Mouse (Mus musculus) lung, embryonic 14.5 days (tissue): ENCODE results near the gene Gjb3. TPM values are rescaled to one million over a fixed set of nuclear protein-coding genes. Genes with fewer than 3 reads are reported as not detected.

Source experiments
- ATAC-seq: fragments of 200-750 bp; cut with Nextera tagmentation; 2 replicates; pipeline ENCODE4 v1.8.0; 2017; ENCODE audit warnings: mild to moderate bottlenecking, moderate TSS enrichment, moderate library complexity; ENCODE audit not compliant: insufficient read depth
- DNase-seq: peaks from one replicate; pipeline ENCODE4 v3.0.0-alpha.2; 2015
- H3K27ac ChIP-seq: fragments of 300-500 bp; sonication (generic); 2 replicates; pipeline ENCODE4 v1.5.1; 2014; ENCODE audit warnings: low read depth, mild to moderate bottlenecking, moderate library complexity
- H3K27me3 ChIP-seq: fragments of 300-500 bp; sonication (generic); 2 replicates; pipeline ENCODE4 v1.6.1; 2014; ENCODE audit warnings: low read length, control low read depth; ENCODE audit not compliant: insufficient read depth
- H3K36me3 ChIP-seq: fragments of 300-500 bp; sonication (generic); 2 replicates; pipeline ENCODE4 v1.6.1; 2014; ENCODE audit warnings: control low read depth; ENCODE audit not compliant: insufficient read depth
- H3K4me1 ChIP-seq: fragments of 300-500 bp; sonication (generic); 2 replicates; pipeline ENCODE4 v1.6.1; 2014; ENCODE audit warnings: antibody characterized with exemption, control low read depth; ENCODE audit not compliant: insufficient read depth
- H3K4me2 ChIP-seq: fragments of 300-500 bp; sonication (generic); 2 replicates; pipeline ENCODE4 v1.6.1; 2014; ENCODE audit warnings: mild to moderate bottlenecking
- H3K4me3 ChIP-seq: fragments of 300-500 bp; sonication (generic); 2 replicates; pipeline ENCODE4 v1.5.1; 2014; ENCODE audit warnings: low read depth, low read length
- H3K9ac ChIP-seq: fragments of 300-500 bp; sonication (generic); 2 replicates; pipeline ENCODE4 v1.6.1; 2014
- H3K9me3 ChIP-seq: fragments of 300-500 bp; sonication (generic); 2 replicates; pipeline ENCODE4 v1.6.1; 2016; ENCODE audit warnings: low read depth, low read length, control low read depth
- CTCF ChIP-seq: IDR thresholded peaks from 2 replicates; pipeline ENCODE4 v1.5.1; 2016; ENCODE audit warnings: antibody characterized with exemption, low read depth
- WGBS: fragments of 180-500 bp; shearing (Covaris S2); extraction: QIAGEN DNeasy Blood & Tissue Kit; methylation state at CpG from one replicate; pipeline ENCODE4 v1.1.7; 2014; 5-methylcytosine and 5-hydroxymethylcytosine counted together
- polyA plus RNA-seq: library from polyadenylated mRNA; unstranded; fragments of >200 nt; fragmentation: Nextera tagmentation; extraction: Ambion mirVana; gene quantifications from 2 replicates; pipeline ENCODE4 v1.2.1, GENCODE M21; 2014

Gene Gjb3
- polyA plus RNA-seq, 1 experiment from 2014 or later: 0.86 TPM

DNA sequence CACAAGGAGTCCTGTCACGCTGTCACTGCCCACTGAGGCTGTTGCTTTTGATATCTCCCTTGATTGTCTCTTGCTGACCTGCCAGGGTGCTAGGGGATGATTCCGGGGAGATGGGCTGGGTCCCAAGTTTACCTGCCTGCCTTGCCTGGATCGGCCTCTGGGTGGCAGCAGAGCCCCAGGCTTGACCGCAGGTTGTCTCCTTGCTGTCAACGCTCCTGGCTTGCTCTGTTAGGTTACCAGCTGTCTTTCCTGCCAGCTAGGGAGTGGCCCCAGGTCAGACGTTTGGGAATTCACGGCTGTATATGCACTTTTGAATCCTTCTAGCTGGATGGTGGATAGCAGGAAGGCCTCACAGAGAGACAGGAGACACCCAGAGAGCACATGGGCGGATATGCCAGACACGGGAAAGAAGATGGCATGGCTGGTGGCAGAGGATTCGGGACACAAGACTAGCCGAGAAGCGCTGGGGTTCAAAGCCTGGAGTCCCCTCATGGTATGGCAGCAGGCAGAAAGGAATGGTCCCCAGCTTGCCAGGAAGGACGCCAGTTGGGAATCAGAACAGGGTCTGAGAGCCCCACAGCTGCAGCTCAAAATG is 37.8 kb upstream of the Gjb3 start:
- H3K27me3 ChIP-seq: no peaks in the 10 kb centered on the region
- no peaks in the 10 kb centered on the region for H3K4me1 ChIP-seq
- peak; percentile 98 for TF ChIP-seq CTCF
- WGBS: 22% methylated on average over 13 of the region's 13 CpGs
- no peak overlapping the region for H3K9ac ChIP-seq
- no peak overlapping the region for H3K4me3 ChIP-seq
- DNase-seq (peak; percentile 83), ATAC-seq (peak; percentile 16; the same call in 1 of the 2 replicates)
- no peaks in the 10 kb centered on the region for H3K36me3 ChIP-seq
- H3K4me2 ChIP-seq: no peak overlapping the region
- H3K27ac ChIP-seq: no peak overlapping the region
- H3K9me3 ChIP-seq: no peaks in the 10 kb centered on the region

DNA sequence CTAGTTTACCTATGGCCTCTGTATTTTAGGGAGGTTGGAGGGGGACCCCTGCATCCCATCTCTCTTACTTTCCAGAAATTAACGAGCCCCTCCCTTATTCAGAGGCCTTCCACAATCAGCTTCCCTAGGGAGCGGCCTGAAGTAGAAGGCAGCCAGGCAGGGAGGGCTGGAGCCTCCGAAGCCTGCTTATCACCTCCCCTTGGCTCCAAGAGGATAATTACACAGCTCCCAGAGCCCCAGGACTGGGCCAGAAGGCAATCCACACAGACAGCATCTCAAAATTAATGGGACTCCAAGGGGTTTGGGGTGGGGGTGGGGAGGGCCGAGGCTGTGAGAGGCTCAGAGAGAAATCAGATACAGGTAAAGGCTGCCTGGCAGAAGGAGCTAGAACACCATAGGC is 35.2 kb upstream of the Gjb3 start:
- Histone ChIP-seq H3K9ac (no peak overlapping the region), H3K27ac (no peak overlapping the region), H3K4me1 (no peaks in the 10 kb centered on the region), H3K27me3 (no peaks in the 10 kb centered on the region), H3K36me3 (no peaks in the 10 kb centered on the region), H3K4me3 (no peak overlapping the region), H3K9me3 (no peaks in the 10 kb centered on the region), H3K4me2 (no peak overlapping the region)
- no peak for TF ChIP-seq CTCF
- DNase-seq (no peak), ATAC-seq (no peak)
- 21% methylated on average over 4 of the region's 4 CpGs for WGBS

DNA sequence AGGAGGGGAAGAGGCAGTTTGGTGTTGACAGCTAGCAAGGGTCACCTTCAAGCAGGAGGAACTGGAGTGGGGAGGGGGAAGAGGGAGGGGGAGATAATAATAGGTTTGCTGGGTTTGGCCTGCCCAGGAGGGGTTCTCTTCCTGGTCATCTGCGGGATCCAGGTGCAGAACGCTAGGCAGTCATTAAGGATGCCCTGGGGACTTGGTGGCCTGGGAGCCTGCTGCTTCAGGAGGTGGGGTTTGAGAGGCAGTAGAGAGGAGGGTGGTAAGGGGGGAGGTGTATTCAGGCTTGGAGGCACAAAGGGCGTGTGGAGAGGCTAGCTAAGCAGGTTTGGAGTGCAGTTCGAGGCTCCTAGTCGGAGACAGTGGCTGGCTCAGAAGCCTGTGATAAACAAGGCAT is 34.8 kb upstream of the Gjb3 start:
- no peak for DNase-seq
- Histone ChIP-seq H3K9ac (no peak overlapping the region), H3K27ac (no peak overlapping the region), H3K4me2 (no peak overlapping the region), H3K4me3 (no peak overlapping the region), H3K9me3 (no peaks in the 10 kb centered on the region), H3K4me1 (no peaks in the 10 kb centered on the region), H3K36me3 (no peaks in the 10 kb centered on the region), H3K27me3 (no peaks in the 10 kb centered on the region)
- no peak for TF ChIP-seq CTCF
- WGBS: 19% methylated on average over 5 of the region's 5 CpGs
- ATAC-seq: no peak

DNA sequence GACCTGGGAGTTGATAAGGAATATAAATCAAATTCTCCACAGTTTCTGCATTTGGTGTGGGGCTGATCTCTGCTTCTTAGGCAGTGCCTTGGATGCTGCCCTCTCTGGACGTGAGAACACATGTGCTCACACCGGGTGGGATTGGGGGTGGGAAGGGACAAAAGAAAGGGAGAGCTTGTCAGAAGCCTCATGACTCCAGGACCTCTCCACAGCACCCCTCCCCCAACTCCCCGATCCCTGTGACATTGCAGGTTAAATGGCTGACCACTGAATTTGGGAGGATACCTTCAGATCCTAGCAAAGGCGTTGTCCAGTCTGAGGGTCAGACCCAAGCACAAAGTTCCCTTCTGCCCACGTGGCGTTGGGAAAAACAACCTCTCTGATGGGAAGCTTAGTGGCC is 33.8 kb upstream of the Gjb3 start:
- Histone ChIP-seq H3K27me3 (no peaks in the 10 kb centered on the region), H3K4me3 (no peak overlapping the region), H3K4me2 (no peak overlapping the region), H3K9me3 (no peaks in the 10 kb centered on the region), H3K4me1 (no peaks in the 10 kb centered on the region), H3K27ac (no peak overlapping the region), H3K9ac (no peak overlapping the region), H3K36me3 (no peaks in the 10 kb centered on the region)
- TF ChIP-seq CTCF: no peak
- 54% methylated on average over 6 of the region's 6 CpGs for WGBS
- DNase-seq (no peak), ATAC-seq (no peak)

DNA sequence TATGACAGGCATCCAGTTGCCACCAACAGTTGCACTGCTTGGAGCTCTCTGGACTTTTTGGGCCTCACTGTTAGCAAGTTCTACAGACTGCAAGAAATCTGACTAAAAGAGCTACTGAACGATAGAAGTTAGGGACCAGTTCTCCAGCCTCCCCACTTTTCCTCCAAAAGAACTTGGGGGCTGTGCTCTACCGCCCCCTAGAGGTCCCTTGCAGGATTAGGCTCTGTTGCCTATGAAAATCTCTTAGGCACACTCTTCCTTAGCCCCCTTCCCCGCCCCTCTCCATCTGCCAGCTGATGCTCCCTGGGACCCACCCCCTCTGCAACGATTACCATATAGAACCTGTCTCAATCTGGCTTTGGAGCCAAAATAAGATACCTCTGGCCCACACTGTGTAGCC is 32.7 kb upstream of the Gjb3 start:
- no peak overlapping the region for H3K4me3 ChIP-seq
- H3K9ac ChIP-seq: no peak overlapping the region
- 52% methylated on average over 4 of the region's 4 CpGs for WGBS
- no peaks in the 10 kb centered on the region for H3K4me1 ChIP-seq
- TF ChIP-seq CTCF: peak; percentile 27
- no peaks in the 10 kb centered on the region for H3K36me3 ChIP-seq
- H3K27me3 ChIP-seq: no peaks in the 10 kb centered on the region
- no peak for DNase-seq
- ATAC-seq: no peak
- no peak overlapping the region for H3K4me2 ChIP-seq
- no peak overlapping the region for H3K27ac ChIP-seq
- H3K9me3 ChIP-seq: no peaks in the 10 kb centered on the region

DNA sequence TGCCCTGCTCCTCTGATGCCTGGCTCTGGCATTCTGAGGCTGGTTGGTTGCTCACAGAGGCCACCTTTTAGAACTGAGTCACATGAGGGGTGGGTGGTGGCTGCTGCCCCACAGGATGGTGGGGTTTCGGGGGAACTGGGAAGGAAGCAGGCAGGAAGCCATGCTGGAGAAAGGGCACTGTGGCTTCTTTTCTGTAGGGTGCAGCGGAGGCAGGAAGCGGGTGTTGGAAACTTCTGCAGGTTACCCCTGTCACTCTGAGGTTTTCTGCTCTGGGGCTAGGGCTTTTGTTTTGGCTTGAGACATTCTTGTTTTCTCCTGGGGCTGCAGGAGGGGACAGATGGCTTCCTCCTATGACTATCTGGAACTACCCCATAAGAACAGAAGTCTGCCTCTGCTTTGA is 31.9 kb upstream of the Gjb3 start:
- H3K4me2 ChIP-seq: no peak overlapping the region
- H3K9ac ChIP-seq: no peak overlapping the region
- H3K27ac ChIP-seq: no peak overlapping the region
- 93% methylated on average over 3 of the region's 3 CpGs for WGBS
- no peaks in the 10 kb centered on the region for H3K4me1 ChIP-seq
- no peak overlapping the region for H3K4me3 ChIP-seq
- no peak for ATAC-seq
- H3K36me3 ChIP-seq: no peaks in the 10 kb centered on the region
- TF ChIP-seq CTCF: no peak
- no peaks in the 10 kb centered on the region for H3K27me3 ChIP-seq
- no peak for DNase-seq
- no peaks in the 10 kb centered on the region for H3K9me3 ChIP-seq

DNA sequence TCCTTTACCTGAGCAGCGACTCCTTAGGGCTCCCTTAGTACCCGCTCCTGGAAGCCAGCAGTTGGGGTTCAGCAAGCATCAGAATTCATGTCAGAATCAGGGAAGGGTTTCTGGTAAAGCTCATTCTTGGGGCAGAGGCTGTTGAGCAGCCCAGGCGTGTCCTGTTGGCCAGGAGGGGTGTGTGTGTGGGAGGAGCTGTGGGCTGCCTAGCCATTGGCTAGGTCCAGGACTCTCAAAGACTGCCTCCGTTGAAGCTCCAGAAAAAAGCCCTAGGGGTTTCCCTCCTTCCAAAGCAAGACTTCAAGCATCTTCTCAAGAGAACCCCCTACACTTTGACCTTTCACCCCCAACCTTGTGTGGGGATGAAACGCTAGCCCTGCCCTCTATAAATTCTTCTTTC is 27.4 kb upstream of the Gjb3 start, which contains the start of gene Gjb5:
Gene Gjb5, minus strand, starts transcription at position 164 of the 400 bp plus-strand sequence.
- 23% methylated on average over 5 of the region's 5 CpGs for WGBS
- Histone ChIP-seq H3K4me1 (peaks cover 6% of the 10 kb centered on the region; the same call in 1 of the 2 replicates), H3K27ac (no peak within 1 kb of the TSS), H3K36me3 (no peaks in the 10 kb centered on the region), H3K27me3 (no peaks in the 10 kb centered on the region), H3K9me3 (no peaks in the 10 kb centered on the region), H3K9ac (no peak within 1 kb of the TSS), H3K4me2 (peak within 1 kb of the TSS; percentile 7; the same call in 1 of the 2 replicates), H3K4me3 (no peak within 1 kb of the TSS)
- ATAC-seq: peak; percentile 76; the same call in 1 of the 2 replicates
- no peak for TF ChIP-seq CTCF
- DNase-seq: peak; percentile 42
